Mouse (Mus musculus) MEL (cell line): Measurements from ENCODE around the gene Fam184b. TPM values are rescaled to one million over a fixed set of nuclear protein-coding genes. Genes with fewer than 3 reads are reported as not detected.

Source experiments
- DNase-seq: peaks from one replicate; pipeline ENCODE4 v3.0.0; 2011; ENCODE audit warnings: low read depth, low spot score
- H3K27ac ChIP-seq: 2 replicates; pipeline ENCODE4 v1.5.1; 2012; ENCODE audit warnings: low read depth, mild to moderate bottlenecking, control low read depth, low read length, moderate library complexity; ENCODE audit not compliant: control insufficient read depth
- H3K27me3 ChIP-seq, 2 experiments: fragments of 150-350 bp in 1 of 2; sonication (generic) in 1 of 2; 2 replicates each; pipeline ENCODE4 v1.6.1; 2012; ENCODE audit warnings: low read length in 2 of 2, mild to moderate bottlenecking in 2 of 2, improper control_type of control experiment in 1 of 2, moderate library complexity in 1 of 2; ENCODE audit not compliant: insufficient read depth in 2 of 2, control insufficient read depth in 1 of 2
- H3K36me3 ChIP-seq, 2 experiments: 2 replicates each; pipeline ENCODE4 v1.6.1; 2012 to 2014; ENCODE audit warnings: low read length in 2 of 2, improper control_type of control experiment in 1 of 2, inconsistent platforms in 1 of 2, mild to moderate bottlenecking in 1 of 2; ENCODE audit not compliant: insufficient read depth in 2 of 2, control insufficient read depth in 1 of 2
- H3K4me1 ChIP-seq, 2 experiments: fragments of 150-350 bp in 1 of 2; sonication (generic) in 1 of 2; 2 replicates each; pipeline ENCODE4 v1.6.1; 2012; ENCODE audit warnings: low read length in 2 of 2, improper control_type of control experiment in 1 of 2, mild to moderate bottlenecking in 1 of 2; ENCODE audit not compliant: insufficient read depth in 2 of 2, control insufficient read depth in 1 of 2
- H3K4me3 ChIP-seq, 2 experiments: fragments of 150-350 bp in 1 of 2; sonication (generic) in 1 of 2; 2 replicates each; pipeline ENCODE4 v1.5.1; 2012; ENCODE audit warnings: low read depth in 2 of 2, low read length in 2 of 2, mild to moderate bottlenecking in 2 of 2, moderate library complexity in 2 of 2, control low read depth in 1 of 2, improper control_type of control experiment in 1 of 2; ENCODE audit not compliant: control insufficient read depth in 1 of 2, insufficient read depth in 1 of 2
- H3K79me2 ChIP-seq: 2 replicates; pipeline ENCODE4 v1.6.1; 2012; ENCODE audit warnings: mild to moderate bottlenecking, low read length, moderate library complexity; ENCODE audit not compliant: control insufficient read depth, poor library complexity, insufficient read depth
- H3K9ac ChIP-seq: 2 replicates; pipeline ENCODE4 v1.6.1; 2012; ENCODE audit warnings: low read depth, mild to moderate bottlenecking, control low read depth, low read length, moderate library complexity; ENCODE audit not compliant: control insufficient read depth, poor library complexity, severe bottlenecking
- H3K9me3 ChIP-seq: fragments of 150-350 bp; sonication (generic); replicated peaks from 2 replicates; pipeline ENCODE4 v1.6.1; 2012; ENCODE audit warnings: mild to moderate bottlenecking, low read length, improper control_type of control experiment, moderate library complexity; ENCODE audit not compliant: insufficient read depth
- BHLHE40 ChIP-seq: IDR thresholded peaks from 2 replicates; pipeline ENCODE4 v1.6.1; 2012; ENCODE audit warnings: low read depth, mild to moderate bottlenecking, inconsistent platforms, low read length, improper control_type of control experiment, borderline replicate concordance
- CHD1 ChIP-seq: IDR thresholded peaks from 2 replicates; pipeline ENCODE4 v1.6.1; 2012; ENCODE audit warnings: low read depth, mild to moderate bottlenecking, inconsistent platforms, low read length, improper control_type of control experiment
- CHD2 ChIP-seq: IDR thresholded peaks from 2 replicates; pipeline ENCODE4 v1.6.1; 2011; ENCODE audit warnings: low read length, improper control_type of control experiment
- CTCF ChIP-seq, 3 experiments: IDR thresholded peaks in 2 of 3; conservative IDR thresholded peaks in 1 of 3; 2 replicates each; pipeline ENCODE4 v1.5.1; 2011 to 2012; ENCODE audit warnings: low read length in 3 of 3, low read depth in 2 of 3, mild to moderate bottlenecking in 2 of 3, improper control_type of control experiment in 1 of 3, inconsistent platforms in 1 of 3, mixed read lengths in 1 of 3, moderate library complexity in 1 of 3; ENCODE audit not compliant: control insufficient read depth in 1 of 3, insufficient read depth in 1 of 3, poor library complexity in 1 of 3, severe bottlenecking in 1 of 3
- ELF1 ChIP-seq: IDR thresholded peaks from 2 replicates; pipeline ENCODE4 v1.6.1; 2014; ENCODE audit warnings: low read depth, mild to moderate bottlenecking, inconsistent platforms, low read length, improper control_type of control experiment, moderate library complexity
- EP300 ChIP-seq, 2 experiments: IDR thresholded peaks; 2 replicates each; pipeline ENCODE4 v1.6.1; 2011; ENCODE audit warnings: improper control_type of control experiment in 2 of 2, low read length in 2 of 2, low read depth in 1 of 2, mild to moderate bottlenecking in 1 of 2
- HCFC1 ChIP-seq: IDR thresholded peaks from 2 replicates; pipeline ENCODE4 v1.6.1; 2012; ENCODE audit warnings: low read depth, mild to moderate bottlenecking, inconsistent platforms, low read length, improper control_type of control experiment, moderate library complexity
- MAFK ChIP-seq: IDR thresholded peaks from 2 replicates; pipeline ENCODE4 v1.6.1; 2011; ENCODE audit warnings: low read depth, mild to moderate bottlenecking, low read length, improper control_type of control experiment, borderline replicate concordance
- MAX ChIP-seq: IDR thresholded peaks from 2 replicates; pipeline ENCODE4 v1.6.1; 2011; ENCODE audit warnings: low read length, improper control_type of control experiment
- NELFE ChIP-seq: IDR thresholded peaks from 2 replicates; pipeline ENCODE4 v1.6.1; 2011; ENCODE audit warnings: low read depth, low read length, improper control_type of control experiment
- POLR2A ChIP-seq, 2 experiments: IDR thresholded peaks; 2 replicates each; pipeline ENCODE4 v1.6.1; 2011 to 2012; ENCODE audit warnings: low read length in 2 of 2, mild to moderate bottlenecking in 2 of 2, control low read depth in 1 of 2, improper control_type of control experiment in 1 of 2, low read depth in 1 of 2, moderate library complexity in 1 of 2; ENCODE audit not compliant: control insufficient read depth in 1 of 2, insufficient read depth in 1 of 2, poor library complexity in 1 of 2
- TAL1 ChIP-seq: IDR thresholded peaks from 2 replicates; pipeline ENCODE4 v1.6.1; 2012; ENCODE audit warnings: mild to moderate bottlenecking, inconsistent platforms, low read length, moderate library complexity, mixed read lengths
- TCF12 ChIP-seq: IDR thresholded peaks from 2 replicates; pipeline ENCODE4 v1.6.1; 2014; ENCODE audit warnings: low read depth, mild to moderate bottlenecking, inconsistent platforms, low read length, improper control_type of control experiment, moderate library complexity
- UBTF ChIP-seq: IDR thresholded peaks from 2 replicates; pipeline ENCODE4 v1.6.1; 2012; ENCODE audit warnings: low read depth, mild to moderate bottlenecking, inconsistent platforms, low read length, improper control_type of control experiment, moderate library complexity, borderline replicate concordance; ENCODE audit not compliant: insufficient read depth
- USF2 ChIP-seq, 2 experiments: IDR thresholded peaks; 2 replicates each; pipeline ENCODE4 v1.6.1; 2011 to 2012; ENCODE audit warnings: improper control_type of control experiment in 2 of 2, low read length in 2 of 2, borderline replicate concordance in 1 of 2, inconsistent platforms in 1 of 2, low read depth in 1 of 2, mild to moderate bottlenecking in 1 of 2; ENCODE audit not compliant: insufficient read depth in 1 of 2
- ZC3H11A ChIP-seq: IDR thresholded peaks from 2 replicates; pipeline ENCODE4 v1.6.1; 2012; ENCODE audit warnings: low read depth, mild to moderate bottlenecking, inconsistent platforms, low read length, improper control_type of control experiment
- ZKSCAN1 ChIP-seq: IDR thresholded peaks from 2 replicates; pipeline ENCODE4 v1.6.1; 2012; ENCODE audit warnings: low read depth, mild to moderate bottlenecking, inconsistent platforms, low read length, improper control_type of control experiment, moderate library complexity
- ZMIZ1 ChIP-seq: IDR thresholded peaks from 2 replicates; pipeline ENCODE4 v1.6.1; 2012; ENCODE audit warnings: low read depth, mild to moderate bottlenecking, inconsistent platforms, low read length, improper control_type of control experiment, moderate library complexity
- ZNF384 ChIP-seq: IDR thresholded peaks from 2 replicates; pipeline ENCODE4 v1.6.1; 2012; ENCODE audit warnings: low read depth, mild to moderate bottlenecking, inconsistent platforms, low read length, improper control_type of control experiment
- polyA plus RNA-seq, 2 experiments: library from polyadenylated mRNA; stranded (reverse) in 1 of 2; unstranded in 1 of 2; fragments of >175 nt in 1 of 2; fragments of >200 nt in 1 of 2; gene quantifications; 2 replicates each; pipeline versions ENCODE4 v1.2.1 to v1.2.4; 2012; ENCODE audit warnings: low replicate concordance in 2 of 2, low read depth in 1 of 2; ENCODE audit not compliant: insufficient read length in 2 of 2, insufficient read depth in 1 of 2, missing spikeins in 1 of 2
- total RNA-seq: library from RNA; depleted of rRNA; stranded (reverse); fragments of 300-350 nt; gene quantifications from 2 replicates; pipeline ENCODE4 v1.2.3, GENCODE M21; 2012

Fam184b gene
- total and polyA plus RNA-seq, 3 experiments: under 0.01 to 0.06 TPM; not detected in 1

DNA sequence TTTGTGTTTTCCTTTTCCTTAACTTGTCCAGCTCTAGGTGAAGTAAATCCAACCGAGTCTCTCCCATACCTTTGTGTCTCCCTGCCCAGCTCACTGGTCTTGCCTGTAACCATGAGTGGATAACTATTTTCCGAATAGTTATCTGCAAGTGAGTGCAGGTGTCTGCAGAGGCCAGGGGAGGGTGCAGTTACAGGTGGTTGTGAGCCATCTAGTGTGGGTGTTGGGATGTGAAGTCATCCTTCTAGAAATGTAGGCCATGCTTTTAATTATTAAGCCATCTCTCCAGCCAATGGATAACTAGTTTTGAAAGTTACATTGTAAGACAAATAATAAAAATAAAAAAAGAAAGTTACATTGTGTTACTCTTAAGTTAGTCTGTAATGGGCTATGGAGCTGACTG, 125.9 kb downstream of the Fam184b start:
- H3K9me3 ChIP-seq: no peaks in the 10 kb centered on the region
- no peaks in the 10 kb centered on the region for H3K79me2 ChIP-seq
- H3K4me1 ChIP-seq: no peaks in the 10 kb centered on the region
- no peak overlapping the region for H3K4me3 ChIP-seq
- H3K27ac ChIP-seq: no peak overlapping the region
- no peaks in the 10 kb centered on the region for H3K27me3 ChIP-seq
- TF ChIP-seq NELFE (no peak), MAFK (no peak), CTCF (IDR thresholded peaks at IDR 0.05 in 2 of 3, conservative IDR thresholded peaks at IDR 0.05 in 1 of 3; ENCODE audit: control insufficient read depth in 1 of 3, insufficient read depth in 1 of 3, low read depth in 2 of 3, low read length in 3 of 3, poor library complexity in 1 of 3, severe bottlenecking in 1 of 3) (no peak), CHD2 (no peak), BHLHE40 (no peak)
- H3K9ac ChIP-seq: no peak overlapping the region
- no peak for DNase-seq
- peaks cover 0 to 9% of the 10 kb centered on the region in 2 experiments; a peak in 2 of 4 replicates for H3K36me3 ChIP-seq

DNA sequence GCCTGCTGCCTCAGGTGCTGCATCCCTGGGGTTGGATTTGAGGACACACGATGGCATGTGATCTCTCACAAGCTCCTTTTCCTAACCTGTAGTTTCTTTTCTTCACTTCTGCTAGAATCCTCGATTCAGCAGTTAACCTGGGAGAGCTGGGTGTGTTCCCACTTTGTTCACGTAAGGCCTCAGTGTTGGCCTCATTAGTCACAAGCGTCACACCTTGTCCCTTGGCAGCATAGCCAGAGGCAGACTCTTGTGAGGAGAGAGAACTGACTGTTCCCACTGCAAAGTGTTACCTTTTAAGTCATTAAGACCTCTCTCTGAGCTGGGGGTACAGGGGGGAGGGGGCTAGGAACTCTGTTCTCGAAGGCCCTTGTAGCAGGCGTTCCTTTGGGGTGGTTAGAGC, 126.5 kb downstream of the Fam184b start:
- no peak for DNase-seq
- no peak overlapping the region for H3K9ac ChIP-seq
- H3K4me3 ChIP-seq: no peak overlapping the region
- H3K4me1 ChIP-seq: no peaks in the 10 kb centered on the region
- TF ChIP-seq POLR2A (IDR thresholded peaks at IDR 0.05; ENCODE audit: control insufficient read depth in 1 of 2, insufficient read depth in 1 of 2, low read depth in 1 of 2, low read length in 2 of 2, poor library complexity in 1 of 2) (0 out of 4 replicates have a peak, but pooled peaks of 1 of the 2 experiments have one; percentile 26), ZKSCAN1 (no peak), USF2 (IDR thresholded peaks at IDR 0.05; ENCODE audit: borderline replicate concordance in 1 of 2, insufficient read depth in 1 of 2, low read depth in 1 of 2, low read length in 2 of 2) (no peak)
- TF ChIP-seq, all 39 proteins: peak for 1
- H3K27ac ChIP-seq: no peak overlapping the region
- H3K36me3 ChIP-seq: peaks cover 0 to 9% of the 10 kb centered on the region in 2 experiments; a peak in 2 of 4 replicates
- no peaks in the 10 kb centered on the region for H3K27me3 ChIP-seq
- H3K79me2 ChIP-seq: no peaks in the 10 kb centered on the region
- no peaks in the 10 kb centered on the region for H3K9me3 ChIP-seq

DNA sequence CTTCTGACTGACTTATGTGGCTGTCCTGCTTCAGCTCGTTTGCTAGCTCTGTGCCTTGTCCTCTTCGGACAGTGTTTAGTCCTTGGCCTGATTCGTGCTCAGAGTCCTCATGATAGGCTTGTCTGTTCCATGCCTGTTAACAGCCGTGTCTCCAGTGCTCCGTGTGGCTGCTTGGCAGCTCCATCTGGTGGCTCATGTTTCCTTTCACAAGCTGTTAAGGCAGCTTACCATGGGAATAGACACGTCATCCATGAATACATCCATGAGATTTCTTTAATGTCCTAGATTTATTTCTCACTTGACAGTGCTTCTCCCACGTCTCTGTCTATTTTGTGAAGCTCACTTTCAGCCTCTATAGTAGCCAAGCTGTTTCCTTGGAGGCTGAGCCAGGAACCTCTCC, 129.3 kb downstream of the Fam184b start:
- no peaks in the 10 kb centered on the region for H3K4me1 ChIP-seq
- no peaks in the 10 kb centered on the region for H3K27me3 ChIP-seq
- TF ChIP-seq CHD1: no peak
- TF ChIP-seq TCF12: no peak
- TF ChIP-seq ZMIZ1: no peak
- no peak for TF ChIP-seq MAFK
- TF ChIP-seq UBTF: no peak
- no peak for TF ChIP-seq EP300 (IDR thresholded peaks at IDR 0.05; ENCODE audit: low read depth in 1 of 2, low read length in 2 of 2)
- TF ChIP-seq ZC3H11A: no peak
- TF ChIP-seq CHD2: no peak
- no peak for TF ChIP-seq ELF1
- no peak for TF ChIP-seq ZNF384
- no peak for TF ChIP-seq TAL1
- TF ChIP-seq HCFC1: no peak
- TF ChIP-seq MAX: no peak
- H3K27ac ChIP-seq: no peak overlapping the region
- no peak for DNase-seq
- H3K4me3 ChIP-seq: no peak overlapping the region
- no peaks in the 10 kb centered on the region for H3K79me2 ChIP-seq
- no peaks in the 10 kb centered on the region for H3K9me3 ChIP-seq
- H3K36me3 ChIP-seq: peaks cover 0 to 10% of the 10 kb centered on the region in 2 experiments; a peak in 2 of 4 replicates
- H3K9ac ChIP-seq: no peak overlapping the region
